Mouse (Mus musculus) neural tube, embryonic 11.5 days (tissue): ENCODE measurements around the gene Asxl1. TPM values are rescaled to one million over a fixed set of nuclear protein-coding genes. Genes with fewer than 3 reads are reported as not detected.

Experiments
- ATAC-seq: fragments of 200-750 bp; cut with Nextera tagmentation; 2 replicates; pipeline ENCODE4 v1.8.0; 2017; ENCODE audit warnings: moderate number of reproducible peaks, mild to moderate bottlenecking, moderate TSS enrichment, moderate library complexity; ENCODE audit not compliant: insufficient read depth, low FRiP score, low TSS enrichment
- DNase-seq: peaks from one replicate; pipeline ENCODE4 v3.0.0-alpha.2; 2015; ENCODE audit warnings: low spot score
- H3K27ac ChIP-seq: fragments of 300-500 bp; sonication (generic); 2 replicates; pipeline ENCODE4 v1.5.1; 2014; ENCODE audit warnings: low read depth, mild to moderate bottlenecking, low read length
- H3K27me3 ChIP-seq: fragments of 300-500 bp; sonication (generic); 2 replicates; pipeline ENCODE4 v1.6.1; 2014; ENCODE audit warnings: mild to moderate bottlenecking, low read length, mixed read lengths; ENCODE audit not compliant: control insufficient read depth, insufficient read depth
- H3K36me3 ChIP-seq: fragments of 300-500 bp; sonication (generic); 2 replicates; pipeline ENCODE4 v1.6.1; 2014; ENCODE audit warnings: mild to moderate bottlenecking, low read length, moderate library complexity, mixed read lengths; ENCODE audit not compliant: control insufficient read depth, insufficient read depth
- H3K4me1 ChIP-seq: fragments of 300-500 bp; sonication (generic); 2 replicates; pipeline ENCODE4 v1.6.1; 2014; ENCODE audit warnings: low read length, mixed read lengths; ENCODE audit not compliant: control insufficient read depth, insufficient read depth
- H3K4me2 ChIP-seq: fragments of 300-500 bp; sonication (generic); 2 replicates; pipeline ENCODE4 v1.6.1; 2014; ENCODE audit warnings: low read depth, mild to moderate bottlenecking, moderate library complexity
- H3K4me3 ChIP-seq: fragments of 300-500 bp; sonication (generic); 2 replicates; pipeline ENCODE4 v1.5.1; 2014; ENCODE audit warnings: low read depth, low read length
- H3K9ac ChIP-seq: fragments of 300-500 bp; sonication (generic); 2 replicates; pipeline ENCODE4 v1.6.1; 2014; ENCODE audit warnings: mild to moderate bottlenecking, low read length
- H3K9me3 ChIP-seq: fragments of 300-500 bp; sonication (generic); 2 replicates; pipeline ENCODE4 v1.6.1; 2016; ENCODE audit warnings: low read length; ENCODE audit not compliant: control insufficient read depth
- WGBS: fragments of 180-500 bp; shearing (Covaris S2); extraction: QIAGEN DNeasy Blood & Tissue Kit; methylation state at CpG from one replicate; pipeline ENCODE4 v1.1.7; 2014; 5-methylcytosine and 5-hydroxymethylcytosine counted together
- polyA plus RNA-seq: library from polyadenylated mRNA; unstranded; fragments of >200 nt; fragmentation: Nextera tagmentation; extraction: Ambion mirVana; gene quantifications from 2 replicates; pipeline ENCODE4 v1.2.1, GENCODE M21; 2014

Gene Asxl1
- polyA plus RNA-seq, 1 experiment from 2014 or later: 24.6 TPM

DNA sequence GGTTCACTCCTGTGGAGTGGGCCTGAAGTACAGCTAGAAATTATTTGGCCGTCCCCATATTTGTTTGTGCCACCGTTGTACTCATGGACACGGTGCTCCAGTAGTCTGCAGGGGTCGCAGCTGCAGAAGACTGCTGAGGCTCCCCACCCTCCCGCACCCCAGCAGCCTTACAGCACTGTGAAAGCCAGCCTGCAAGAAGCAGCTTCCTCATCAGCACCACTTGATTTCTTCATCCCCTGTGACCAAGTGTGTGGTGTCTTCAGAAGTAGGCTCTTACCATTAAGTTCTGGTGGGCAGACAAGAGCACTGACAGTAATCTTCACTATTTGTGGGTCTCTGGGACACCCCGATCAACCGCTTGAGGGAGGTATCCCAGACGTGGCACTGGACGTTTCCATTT lies 32.7 kb upstream of the Asxl1 start:
- Histone ChIP-seq H3K4me1 (no peaks in the 10 kb centered on the region), H3K27me3 (no peaks in the 10 kb centered on the region), H3K27ac (no peak overlapping the region), H3K4me2 (no peak overlapping the region), H3K36me3 (peaks cover 3% of the 10 kb centered on the region), H3K9ac (no peak overlapping the region), H3K4me3 (no peak overlapping the region), H3K9me3 (no peaks in the 10 kb centered on the region)
- DNase-seq (no peak), ATAC-seq (no peak)
- WGBS: 89% methylated on average over 9 of the region's 9 CpGs

DNA sequence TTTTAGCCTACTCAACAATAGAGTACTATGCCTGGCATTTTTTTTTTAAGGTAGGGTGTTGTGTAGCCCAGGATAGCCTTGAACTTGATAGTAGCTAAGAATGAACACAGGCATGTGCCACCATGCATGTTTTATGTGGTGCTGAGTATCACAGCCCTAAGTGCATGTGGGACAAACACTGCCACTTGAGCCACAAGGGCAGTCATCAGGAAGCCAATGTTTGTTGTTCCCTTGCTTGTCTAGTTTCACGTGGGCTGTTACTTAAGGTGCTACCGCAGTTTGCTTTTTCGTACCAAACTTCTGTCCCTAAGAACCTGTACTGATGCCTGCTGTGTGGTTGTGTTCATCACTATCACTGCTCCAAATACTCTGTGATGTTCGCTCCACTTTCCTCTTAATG lies 27.2 kb upstream of the Asxl1 start:
- Histone ChIP-seq H3K9ac (no peak overlapping the region), H3K9me3 (no peaks in the 10 kb centered on the region), H3K4me2 (no peak overlapping the region), H3K4me3 (no peak overlapping the region), H3K27ac (no peak overlapping the region), H3K4me1 (no peaks in the 10 kb centered on the region), H3K36me3 (peaks cover 7% of the 10 kb centered on the region), H3K27me3 (no peaks in the 10 kb centered on the region)
- DNase-seq: no peak
- ATAC-seq: no peak
- 98% methylated on average over 4 of the region's 4 CpGs for WGBS

GRCm38 (mm10) chr2:153319036-153319643 lies 26.5 kb upstream of the Asxl1 start:
- ATAC-seq (no peak), DNase-seq (no peak)
- Histone ChIP-seq H3K27ac (no peak overlapping the region), H3K27me3 (no peaks in the 10 kb centered on the region), H3K4me3 (no peak overlapping the region), H3K36me3 (peaks cover 7% of the 10 kb centered on the region), H3K9ac (no peak overlapping the region), H3K4me1 (no peaks in the 10 kb centered on the region), H3K9me3 (no peaks in the 10 kb centered on the region), H3K4me2 (no peak overlapping the region)
- WGBS: 79% methylated on average over 8 of the region's 8 CpGs

GRCm38 (mm10) chr2:153325706-153326376 lies 19.8 kb upstream of the Asxl1 start:
- 82% methylated on average over 9 of the region's 9 CpGs for WGBS
- no peak overlapping the region for H3K9ac ChIP-seq
- H3K27me3 ChIP-seq: no peaks in the 10 kb centered on the region
- H3K4me2 ChIP-seq: no peak overlapping the region
- no peaks in the 10 kb centered on the region for H3K36me3 ChIP-seq
- H3K27ac ChIP-seq: no peak overlapping the region
- no peak for DNase-seq
- H3K9me3 ChIP-seq: no peaks in the 10 kb centered on the region
- H3K4me1 ChIP-seq: no peaks in the 10 kb centered on the region
- ATAC-seq: no peak
- H3K4me3 ChIP-seq: no peak overlapping the region

DNA sequence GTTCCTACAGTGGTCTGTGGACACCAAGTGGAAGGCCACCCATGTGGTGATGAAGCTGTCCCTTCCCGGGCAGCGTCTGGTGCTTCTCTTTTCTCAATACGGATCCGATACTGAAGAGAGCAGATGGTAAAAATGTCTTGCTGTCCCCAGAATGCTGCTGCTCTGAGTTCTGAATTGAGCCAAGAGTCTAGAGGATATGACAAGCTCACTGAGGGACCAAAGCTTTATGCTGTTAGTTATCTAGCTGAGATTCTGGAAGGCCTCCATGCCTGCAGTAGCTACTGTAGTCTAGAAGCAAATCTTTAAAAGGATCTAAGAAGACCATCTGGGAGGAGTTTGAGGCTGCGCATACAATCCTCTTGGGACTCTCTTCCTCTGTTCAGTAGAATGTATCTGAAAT lies 13.4 kb upstream of the Asxl1 start:
- Histone ChIP-seq H3K36me3 (no peaks in the 10 kb centered on the region), H3K27me3 (no peaks in the 10 kb centered on the region), H3K4me3 (no peak overlapping the region), H3K9ac (no peak overlapping the region), H3K9me3 (no peaks in the 10 kb centered on the region), H3K4me2 (no peak overlapping the region), H3K4me1 (no peaks in the 10 kb centered on the region), H3K27ac (no peak overlapping the region)
- DNase-seq: no peak
- ATAC-seq: no peak
- 94% methylated on average over 5 of the region's 5 CpGs for WGBS

DNA sequence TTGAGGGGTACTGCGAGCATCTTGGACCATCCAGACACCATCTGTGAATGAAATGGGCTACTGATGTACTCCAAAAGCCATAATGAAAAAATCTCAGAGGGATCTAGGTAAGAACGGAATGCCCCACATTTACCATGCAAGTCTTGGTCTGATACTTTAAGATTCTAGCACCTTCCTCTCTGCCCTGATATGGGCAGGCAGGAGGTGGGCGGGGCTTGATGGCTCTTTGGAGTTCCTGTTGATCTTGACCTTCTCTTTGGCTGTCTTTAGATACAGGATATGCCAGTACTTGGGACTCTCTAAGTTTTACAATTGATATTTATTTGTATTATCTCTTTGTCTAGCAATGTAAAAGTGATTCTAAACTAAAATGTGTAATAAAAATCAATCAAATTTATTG lies 12.6 kb upstream of the Asxl1 start:
- WGBS: 91% methylated on average over 3 of the region's 3 CpGs

GRCm38 (mm10) chr2:153333822-153334232 lies 11.8 kb upstream of the Asxl1 start:
- Histone ChIP-seq H3K36me3 (no peaks in the 10 kb centered on the region), H3K4me3 (no peak overlapping the region), H3K27me3 (no peaks in the 10 kb centered on the region), H3K4me1 (no peaks in the 10 kb centered on the region), H3K27ac (no peak overlapping the region), H3K4me2 (no peak overlapping the region), H3K9ac (no peak overlapping the region), H3K9me3 (no peaks in the 10 kb centered on the region)
- no peak for DNase-seq
- WGBS: 87% methylated on average over 6 of the region's 6 CpGs
- ATAC-seq: no peak

More for the DNA sequence above, 12.6 kb upstream of the Asxl1 start:
- Histone ChIP-seq H3K9me3 (no peaks in the 10 kb centered on the region), H3K4me2 (no peak overlapping the region), H3K9ac (no peak overlapping the region), H3K36me3 (no peaks in the 10 kb centered on the region), H3K4me1 (no peaks in the 10 kb centered on the region), H3K27ac (no peak overlapping the region), H3K4me3 (no peak overlapping the region), H3K27me3 (no peaks in the 10 kb centered on the region)
- ATAC-seq (no peak), DNase-seq (no peak)

DNA sequence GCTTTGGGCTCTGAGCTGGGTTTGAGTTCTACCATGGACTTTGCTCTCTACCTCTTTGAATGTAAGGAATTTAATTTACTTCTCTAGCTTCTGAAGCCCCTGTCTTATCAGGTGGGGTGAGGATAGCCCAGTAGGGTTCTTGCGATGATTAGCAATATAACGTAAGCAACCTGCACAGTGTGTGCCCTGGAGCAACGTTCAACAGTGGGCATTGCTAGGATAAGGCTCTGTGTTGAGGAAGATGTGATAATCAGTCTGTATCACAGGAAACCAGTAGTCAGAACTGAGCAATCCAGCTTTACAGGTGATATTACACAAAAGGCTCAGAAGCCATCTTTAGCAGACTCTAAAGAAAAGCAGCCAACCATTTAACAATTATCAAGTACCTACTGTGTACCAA lies 11.3 kb upstream of the Asxl1 start:
- Histone ChIP-seq H3K4me1 (no peaks in the 10 kb centered on the region), H3K4me3 (no peak overlapping the region), H3K9me3 (no peaks in the 10 kb centered on the region), H3K27me3 (no peaks in the 10 kb centered on the region), H3K9ac (no peak overlapping the region), H3K27ac (no peak overlapping the region), H3K36me3 (no peaks in the 10 kb centered on the region), H3K4me2 (no peak overlapping the region)
- DNase-seq (no peak), ATAC-seq (no peak)
- 88% methylated on average over 3 of the region's 3 CpGs for WGBS

GRCm38 (mm10) chr2:153336117-153336516 lies 9.5 kb upstream of the Asxl1 start:
- Histone ChIP-seq H3K4me1 (no peaks in the 10 kb centered on the region), H3K27ac (no peak overlapping the region), H3K27me3 (no peaks in the 10 kb centered on the region), H3K4me2 (no peak overlapping the region), H3K9ac (no peak overlapping the region), H3K9me3 (no peaks in the 10 kb centered on the region), H3K36me3 (no peaks in the 10 kb centered on the region), H3K4me3 (no peak overlapping the region)
- ATAC-seq (no peak), DNase-seq (no peak)
- WGBS: 59% methylated on average over 2 of the region's 2 CpGs
